Mouse (Mus musculus) cortical plate, adult 2 months (tissue): ENCODE measurements around the gene Mus81. TPM values are rescaled to one million over a fixed set of nuclear protein-coding genes. Genes with fewer than 3 reads are reported as not detected.
A peak's percentile ranks its signal among the peaks of the same experiment; 100 is the strongest.
"Not testable (repeated sequence)": the region's sequence is repeated elsewhere in the genome, so short reads cannot be mapped to it uniquely, and the experiment has no call there.

Experiments used
- H3K27ac ChIP-seq: fragments of 200-500 bp; 2 replicates; pipeline ENCODE4 v1.5.1; 2012; ENCODE audit warnings: low read length, control low read depth, inconsistent platforms; ENCODE audit not compliant: insufficient read depth
- H3K4me1 ChIP-seq: fragments of 200-500 bp; 2 replicates; pipeline ENCODE4 v1.6.1; 2011; ENCODE audit warnings: low read length; ENCODE audit not compliant: control insufficient read depth, insufficient read depth
- H3K4me3 ChIP-seq: fragments of 200-500 bp; 2 replicates; pipeline ENCODE4 v1.5.1; 2011; ENCODE audit warnings: mild to moderate bottlenecking, low read length, control low read depth; ENCODE audit not compliant: insufficient read depth
- CTCF ChIP-seq: fragments of 200-500 bp; IDR thresholded peaks from 2 replicates; pipeline ENCODE4 v1.5.1; 2011; ENCODE audit warnings: mild to moderate bottlenecking, control low read depth, low read length; ENCODE audit not compliant: insufficient read depth; ENCODE audit errors: extremely low read depth
- POLR2A ChIP-seq: fragments of 200-500 bp; IDR thresholded peaks from 2 replicates; pipeline ENCODE4 v1.6.1; 2011; ENCODE audit warnings: mild to moderate bottlenecking, low read length, control low read depth; ENCODE audit not compliant: insufficient read depth; ENCODE audit errors: extremely low read depth
- polyA plus RNA-seq: library from polyadenylated mRNA; depleted of rRNA; stranded (reverse); fragments of >200 nt; gene quantifications from 2 replicates; pipeline ENCODE4 v1.2.3, GENCODE M21; 2012

Gene Mus81
- polyA plus RNA-seq, 1 experiment: 39.5 TPM

DNA sequence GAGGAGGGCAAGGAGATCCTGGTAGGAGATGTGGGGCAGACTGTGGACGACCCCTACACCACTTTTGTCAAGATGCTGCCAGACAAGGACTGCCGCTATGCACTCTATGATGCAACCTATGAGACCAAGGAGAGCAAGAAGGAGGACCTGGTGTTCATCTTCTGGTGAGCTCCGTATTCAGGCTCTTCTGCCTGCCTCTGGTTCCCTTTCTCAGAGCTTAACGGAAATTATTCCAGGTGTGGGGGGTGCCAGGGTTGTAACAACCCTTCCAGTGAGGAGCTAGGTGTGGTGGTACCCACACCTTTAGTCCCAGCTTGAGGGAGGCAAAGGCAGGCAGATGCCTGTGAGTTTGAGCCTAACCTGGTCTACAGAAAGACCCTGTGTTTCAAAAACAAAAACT, 4.4 kb upstream of the Mus81 start:
- Histone ChIP-seq H3K4me3 (no peak overlapping the region), H3K27ac (no peak overlapping the region), H3K4me1 (peaks cover 2% of the 10 kb centered on the region; the same call in 1 of the 2 replicates)
- TF ChIP-seq CTCF (no peak), POLR2A (no peak)

DNA sequence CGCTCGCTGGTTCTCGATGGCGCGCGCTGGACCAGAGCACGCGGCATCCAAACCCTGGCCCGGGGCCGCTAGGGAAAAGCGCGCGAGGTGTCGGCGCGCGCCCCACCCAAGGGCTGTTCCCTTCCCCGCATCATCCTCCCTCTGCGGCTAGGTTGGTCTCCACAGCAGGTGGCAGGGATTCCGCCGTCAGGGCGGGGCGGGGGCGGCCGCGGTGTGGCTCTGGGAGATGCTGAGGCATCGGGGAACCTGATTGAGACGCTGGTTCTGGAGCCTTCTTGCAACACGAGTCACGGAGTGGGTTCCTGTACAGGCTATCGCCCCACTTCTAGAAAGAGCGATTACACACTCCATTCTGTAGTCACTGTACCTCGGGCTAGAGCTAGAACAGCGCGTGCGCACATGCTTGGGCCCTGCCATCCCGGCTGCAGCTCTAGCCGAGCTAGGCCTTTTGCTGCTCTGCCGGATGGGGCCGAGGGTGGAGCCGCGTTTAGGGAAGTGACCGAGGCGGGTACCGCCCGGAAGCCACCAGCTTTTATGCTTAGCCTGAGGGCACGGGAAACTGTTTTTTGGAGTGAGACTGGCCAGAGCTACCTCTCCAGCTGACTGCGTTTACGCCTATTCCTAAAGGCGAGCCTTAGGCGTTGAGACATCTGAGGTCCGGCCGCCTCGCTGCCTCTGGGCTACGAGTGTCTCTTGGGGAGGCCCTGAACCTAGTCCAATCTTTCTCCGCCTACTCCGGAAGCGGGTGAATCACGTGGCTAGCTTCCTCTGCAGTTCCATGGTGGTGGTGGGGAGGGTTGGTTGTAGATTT, 2.9 kb upstream of the Mus81 start:
- peak overlapping the region; percentile 71 for H3K4me3 ChIP-seq
- H3K27ac ChIP-seq: peak overlapping the region; percentile 98
- peaks cover 4% of the 10 kb centered on the region; the same call in 1 of the 2 replicates for H3K4me1 ChIP-seq
- peak; percentile 81; the same call in 1 of the 2 replicates for TF ChIP-seq POLR2A
- no peak for TF ChIP-seq CTCF

DNA sequence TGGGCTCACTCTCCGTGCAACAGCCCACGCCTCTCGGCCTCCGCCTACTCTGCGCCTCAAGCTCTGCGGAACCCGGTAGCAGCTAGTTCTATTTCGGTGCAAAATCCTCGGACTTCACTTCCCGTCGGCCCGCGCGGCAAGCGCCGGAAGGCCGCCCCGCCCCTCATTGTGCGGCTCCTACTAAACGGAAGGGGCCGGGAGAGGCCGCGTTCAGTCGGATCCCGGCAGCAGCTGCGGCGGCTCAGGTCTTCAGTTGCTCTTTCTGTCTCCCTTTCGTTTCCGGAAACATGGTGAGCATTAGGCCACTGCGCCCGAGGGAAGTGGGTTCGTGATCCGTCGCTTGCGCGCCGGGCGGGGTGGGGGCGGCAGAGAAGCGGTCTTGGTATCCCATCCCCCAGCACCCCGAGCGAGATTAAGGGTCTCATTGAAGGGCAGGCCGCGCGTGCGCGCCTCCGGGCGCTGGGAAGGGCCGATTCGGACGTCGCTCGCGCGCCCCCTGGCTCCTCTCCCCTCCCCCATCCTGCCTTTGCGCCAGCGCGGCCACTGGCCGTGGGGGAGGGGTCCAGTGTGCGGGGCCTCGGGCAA, 2.2 kb upstream of the Mus81 start, which contains the start of gene Cfl1:
Cfl1 (plus strand) TSS at position 143 of the 585 bp plus-strand sequence.
- Histone ChIP-seq H3K4me3 (peak within 1 kb of the TSS; percentile 71), H3K4me1 (peaks cover 4% of the 10 kb centered on the region; the same call in 1 of the 2 replicates), H3K27ac (peak within 1 kb of the TSS; percentile 98)
- TF ChIP-seq CTCF (no peak), POLR2A (peak; percentile 92)

DNA sequence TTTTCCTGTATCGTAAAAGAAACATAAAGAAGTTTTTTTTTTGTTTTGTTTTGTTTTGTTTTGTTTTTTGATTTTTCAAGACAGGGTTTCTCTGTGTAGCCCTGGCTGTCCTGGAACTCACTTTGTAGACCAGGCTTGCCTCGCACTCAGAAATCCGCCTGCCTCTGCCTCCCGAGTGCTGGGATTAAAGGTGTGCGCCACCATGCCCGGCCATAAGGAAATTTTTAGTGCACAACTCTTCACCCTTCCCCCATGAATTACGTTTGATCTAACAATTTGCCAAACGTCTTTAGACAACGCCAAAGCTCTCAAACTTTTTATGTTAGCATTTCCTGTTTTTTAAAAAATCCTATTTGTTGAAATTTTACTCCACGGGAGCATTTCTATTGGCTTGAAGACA, 1.5 kb upstream of the Mus81 start:
- H3K4me3 ChIP-seq: peak overlapping the region; percentile 71; the same call in 1 of the 2 replicates
- not testable (repeated sequence) for H3K4me1 ChIP-seq
- peak overlapping the region; percentile 97 for H3K27ac ChIP-seq

DNA sequence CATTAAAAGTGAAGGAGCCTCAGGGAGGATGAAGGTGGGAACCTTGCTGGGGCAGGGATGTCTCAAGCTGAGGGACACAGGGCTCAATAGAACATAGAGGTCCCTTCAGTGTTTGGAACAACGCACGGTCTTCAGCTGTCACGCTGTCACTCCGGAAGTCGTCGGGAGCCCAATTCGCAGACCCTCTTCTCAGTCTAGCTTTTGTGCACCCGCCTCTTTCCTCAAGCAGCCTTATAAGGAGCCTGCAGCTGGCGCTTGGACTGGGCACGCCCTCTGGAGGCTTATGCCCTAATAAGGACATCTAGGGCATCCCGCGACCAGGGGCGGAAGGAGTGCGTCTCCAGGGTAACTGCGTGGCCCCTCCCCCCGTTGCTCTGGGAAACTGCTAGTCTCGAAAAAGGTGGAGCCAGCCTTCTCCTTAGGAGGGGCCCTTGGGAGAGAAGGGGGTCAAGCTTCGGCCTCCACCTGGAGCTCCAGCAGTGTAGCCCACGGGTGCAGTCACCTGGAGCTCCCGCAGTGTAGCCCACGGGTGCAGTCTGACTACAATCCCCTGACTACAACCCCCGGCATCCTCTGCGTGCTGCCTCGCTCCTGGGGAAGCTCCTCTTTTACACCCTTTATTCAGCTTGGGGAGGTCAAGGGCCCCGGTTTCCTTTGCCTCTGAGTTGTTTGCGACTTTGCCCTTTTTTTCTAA, 823 bp upstream of the Mus81 start:
- peaks cover 4% of the 10 kb centered on the region; the same call in 1 of the 2 replicates for H3K4me1 ChIP-seq
- peak overlapping the region; percentile 26 for H3K4me3 ChIP-seq
- peak overlapping the region; percentile 97 for H3K27ac ChIP-seq
- TF ChIP-seq CTCF (no peak), POLR2A (peak; percentile 90)

DNA sequence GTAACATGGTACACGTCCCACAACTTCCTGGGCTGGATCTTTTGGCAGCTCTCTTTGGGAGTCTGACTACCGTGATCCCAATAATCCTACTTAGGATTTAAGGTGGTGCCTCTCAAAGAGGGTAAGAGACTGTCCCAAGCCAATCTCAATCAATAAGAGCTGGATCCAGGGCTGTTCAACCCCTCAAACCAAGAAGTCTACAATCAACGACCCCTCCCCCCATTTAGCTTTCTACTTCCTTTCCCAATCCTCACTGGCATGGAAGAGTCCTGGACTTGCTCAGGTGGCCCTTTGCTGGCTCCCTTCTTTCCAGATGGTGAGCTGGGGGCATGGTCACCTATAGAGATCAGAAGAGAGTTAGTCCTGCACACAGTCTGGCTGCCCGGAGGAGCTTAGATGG, 1.4 kb downstream of the Mus81 start:
- TF ChIP-seq POLR2A (no peak), CTCF (no peak)
- H3K27ac ChIP-seq: no peak overlapping the region
- no peak overlapping the region for H3K4me3 ChIP-seq
- peaks cover 2% of the 10 kb centered on the region; the same call in 1 of the 2 replicates for H3K4me1 ChIP-seq

DNA sequence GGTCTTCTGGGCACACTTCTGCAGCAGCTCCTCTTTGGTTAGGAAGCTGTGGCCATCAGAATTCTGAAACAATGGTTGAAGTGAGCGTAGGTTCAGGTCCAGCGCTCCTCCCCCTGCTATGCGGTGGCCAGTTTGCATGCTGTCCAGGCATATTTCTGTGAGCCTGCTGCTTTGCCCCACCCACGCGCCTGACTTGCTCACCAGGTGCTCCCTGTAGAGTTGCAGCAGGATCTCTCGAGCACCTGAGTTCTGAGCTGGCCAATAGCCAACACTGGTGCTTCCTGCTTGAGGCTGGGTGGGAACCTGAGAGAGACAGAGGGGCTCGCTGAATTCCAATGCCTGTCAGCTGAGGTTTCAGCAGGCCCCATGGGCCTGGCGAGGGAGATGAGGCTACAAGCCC, 1.9 kb downstream of the Mus81 start:
- no peak overlapping the region for H3K27ac ChIP-seq
- peaks cover 2% of the 10 kb centered on the region; the same call in 1 of the 2 replicates for H3K4me1 ChIP-seq
- no peak overlapping the region for H3K4me3 ChIP-seq
- no peak for TF ChIP-seq POLR2A
- no peak for TF ChIP-seq CTCF

DNA sequence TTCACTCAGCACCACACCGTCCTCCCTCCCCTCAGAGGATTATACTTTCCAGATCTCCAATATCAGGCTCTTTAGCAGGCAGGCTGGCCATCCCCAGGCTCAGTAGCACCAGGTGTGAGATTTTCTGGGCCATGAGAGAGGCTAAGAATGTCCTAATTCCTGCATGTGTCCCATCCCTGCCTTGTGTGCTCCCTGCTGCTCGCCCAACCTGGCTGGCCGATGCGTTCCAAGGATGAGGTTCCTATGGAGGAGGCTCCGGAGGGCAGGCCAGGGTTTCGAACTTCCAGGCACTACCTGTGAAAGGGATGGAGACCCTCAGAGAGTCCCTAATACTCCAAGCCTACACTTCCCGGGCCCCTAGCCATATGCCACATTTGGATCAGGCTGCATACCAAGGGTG, 2.4 kb downstream of the Mus81 start:
- H3K4me3 ChIP-seq: no peak overlapping the region
- peaks cover 2% of the 10 kb centered on the region; the same call in 1 of the 2 replicates for H3K4me1 ChIP-seq
- H3K27ac ChIP-seq: no peak overlapping the region
- TF ChIP-seq POLR2A (no peak), CTCF (no peak)

DNA sequence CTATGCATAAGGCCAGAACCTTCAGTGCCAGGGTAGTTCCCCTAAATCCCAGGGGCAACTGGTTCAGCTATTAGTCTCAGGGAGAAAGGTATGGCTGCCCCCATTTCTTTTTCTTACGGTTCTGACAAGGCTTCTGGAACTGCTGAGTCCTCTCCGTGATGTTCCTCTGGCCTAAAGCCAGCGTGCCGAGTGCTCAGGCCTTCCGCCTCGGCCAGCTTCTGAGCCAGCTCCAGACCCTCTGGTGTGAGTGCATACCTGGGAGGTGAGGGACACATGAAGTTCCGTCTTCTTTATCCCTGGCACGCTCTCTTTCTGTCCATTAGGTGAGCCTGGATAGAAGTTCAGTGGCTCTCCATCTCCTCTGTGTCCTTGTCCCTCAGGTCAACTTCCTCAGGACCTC, 2.8 kb downstream of the Mus81 start:
- H3K27ac ChIP-seq: no peak overlapping the region
- no peak overlapping the region for H3K4me3 ChIP-seq
- peaks cover 2% of the 10 kb centered on the region; the same call in 1 of the 2 replicates for H3K4me1 ChIP-seq
- no peak for TF ChIP-seq CTCF
- TF ChIP-seq POLR2A: no peak

DNA sequence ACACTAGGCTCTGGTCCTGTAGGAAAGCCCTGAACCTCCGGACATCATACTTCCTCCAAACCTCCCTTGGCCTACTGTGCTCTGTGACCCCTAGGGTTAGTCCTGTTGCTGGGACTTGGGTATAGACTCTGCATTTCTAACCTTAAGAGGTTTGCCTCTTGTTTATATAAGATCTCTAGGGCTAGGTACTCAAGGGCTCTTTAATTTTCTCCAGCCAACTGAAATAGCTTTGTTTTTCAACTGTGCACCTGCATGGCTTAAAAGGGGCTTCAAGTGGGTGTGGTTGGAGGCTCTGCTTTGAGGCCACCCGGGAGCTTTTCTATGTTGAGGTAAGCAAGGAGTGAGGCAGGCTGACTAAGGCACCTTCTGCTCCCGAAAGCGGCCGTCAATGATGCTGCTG, 3.7 kb downstream of the Mus81 start:
- no peak for TF ChIP-seq POLR2A
- no peak for TF ChIP-seq CTCF
- no peak overlapping the region for H3K27ac ChIP-seq
- H3K4me3 ChIP-seq: no peak overlapping the region
- peaks cover 2% of the 10 kb centered on the region; the same call in 1 of the 2 replicates for H3K4me1 ChIP-seq
